Mouse (Mus musculus): ENCODE data around the gene Tsnaxip1.

Tsnaxip1 gene

GRCm38 (mm10) chr8:105826861-105827848 is at the start of gene Tsnaxip1, which contains the start of gene Ranbp10:
Tsnaxip1 (plus strand) TSS chr8:105827731.
Ranbp10 (minus strand) TSS chr8:105827350.
- DNase-seq (ENCODE audit: low spot score in 2 of 2) = peak; percentile 94 to 95

- no peak for DNase-seq (ENCODE audit: low spot score in 2 of 2)
Observed at GRCm38 (mm10) chr8:105777833-105778232, 49.7 kb upstream of the Tsnaxip1 start.

GRCm38 (mm10) chr8:105780298-105780697 is 47.2 kb upstream of the Tsnaxip1 start:
- DNase-seq (ENCODE audit: low spot score in 2 of 2) = no peak

- DNase-seq (ENCODE audit: low spot score in 2 of 2) = no peak
Observed at GRCm38 (mm10) chr8:105788241-105788640, 39.3 kb upstream of the Tsnaxip1 start.

GRCm38 (mm10) chr8:105788927-105789326 is 38.6 kb upstream of the Tsnaxip1 start:
- no peak for DNase-seq (ENCODE audit: low spot score in 2 of 2)

- no peak for DNase-seq (ENCODE audit: low spot score in 2 of 2)
Observed at GRCm38 (mm10) chr8:105789626-105790025, 37.9 kb upstream of the Tsnaxip1 start.

- DNase-seq (ENCODE audit: low spot score in 2 of 2) = no peak
Observed at GRCm38 (mm10) chr8:105793331-105793730, 34.2 kb upstream of the Tsnaxip1 start.

- no peak for DNase-seq (ENCODE audit: low spot score in 2 of 2)
Observed at GRCm38 (mm10) chr8:105794009-105794598, 33.4 kb upstream of the Tsnaxip1 start.

GRCm38 (mm10) chr8:105795785-105796184 is 31.7 kb upstream of the Tsnaxip1 start:
- DNase-seq (ENCODE audit: low spot score in 2 of 2) = no peak

- no peak for DNase-seq (ENCODE audit: low spot score in 2 of 2)
Observed at GRCm38 (mm10) chr8:105798408-105798807, 29.1 kb upstream of the Tsnaxip1 start.

GRCm38 (mm10) chr8:105799091-105799812 is 28.3 kb upstream of the Tsnaxip1 start:
- peak; percentile 71 to 81 for DNase-seq (ENCODE audit: low spot score in 2 of 2)

GRCm38 (mm10) chr8:105801153-105801904 is 26.2 kb upstream of the Tsnaxip1 start:
- DNase-seq (ENCODE audit: low spot score in 2 of 2) = no peak

- DNase-seq (ENCODE audit: low spot score in 2 of 2) = no peak
Observed at GRCm38 (mm10) chr8:105804797-105805196, 22.7 kb upstream of the Tsnaxip1 start.

GRCm38 (mm10) chr8:105805346-105805745 is 22.2 kb upstream of the Tsnaxip1 start:
- DNase-seq (ENCODE audit: low spot score in 2 of 2) = no peak

GRCm38 (mm10) chr8:105805964-105806363 is 21.6 kb upstream of the Tsnaxip1 start:
- no peak for DNase-seq (ENCODE audit: low spot score in 2 of 2)

GRCm38 (mm10) chr8:105807766-105808165 is 19.8 kb upstream of the Tsnaxip1 start:
- no peak for DNase-seq (ENCODE audit: low spot score in 2 of 2)

- DNase-seq (ENCODE audit: low spot score in 2 of 2) = no peak
Observed at GRCm38 (mm10) chr8:105808480-105808879, 19.1 kb upstream of the Tsnaxip1 start.

GRCm38 (mm10) chr8:105810245-105810786 is 17.2 kb upstream of the Tsnaxip1 start:
- DNase-seq (ENCODE audit: low spot score in 2 of 2) = no peak

- no peak for DNase-seq (ENCODE audit: low spot score in 2 of 2)
Observed at GRCm38 (mm10) chr8:105811061-105811460, 16.5 kb upstream of the Tsnaxip1 start.

- DNase-seq (ENCODE audit: low spot score in 2 of 2) = no peak
Observed at GRCm38 (mm10) chr8:105811543-105811942, 16.0 kb upstream of the Tsnaxip1 start.

- no peak for DNase-seq (ENCODE audit: low spot score in 2 of 2)
Observed at GRCm38 (mm10) chr8:105812511-105812910, 15.0 kb upstream of the Tsnaxip1 start.

All from urinary bladder, postnatal 4 days (tissue).